8 mouse cellular contexts compared by ENCODE assay signal in genomic region chr7:34407492-34407891, GRCm38 (mm10). TPM values are rescaled to one million over a fixed set of nuclear protein-coding genes. Genes with fewer than 3 reads are reported as not detected.
DNase-seq lines count a peak whose midpoint lies in the region; ATAC-seq and TF ChIP-seq lines count a peak whose summit lies in the region.

No protein-coding gene starts in this region.

- in situ Hi-C loops in CH12.LX (cut with MboI; ENCODE audit: low pct_ligation_motif_present, low pct_unique_long_range_greater_than_20kb, low sequenced_read_pairs), result loop anchor here (5.0 to 25.0 kb wide), 2 partner anchors 265 to 780 kb away; partner anchors contain the start of gene Slc7a10

- no peak overlapping the region for H3K4me3 ChIP-seq in CH12.LX (replicated peaks in 1 of 3; ENCODE audit: low read depth in 2 of 3, low read length in 2 of 3, poor library complexity in 1 of 3)
- H3K4me3 ChIP-seq in forebrain, embryonic 12.5 days (replicated peaks), result no peak overlapping the region
- H3K4me3 ChIP-seq in hindbrain, embryonic 12.5 days, result no peak overlapping the region
- H3K4me3 ChIP-seq in liver, adult 2 months (ENCODE audit: insufficient read depth, low read depth, low read length), result no peak overlapping the region

- no peak for TF ChIP-seq EP300 in CH12.LX (IDR thresholded peaks at IDR 0.05; ENCODE audit: low read length)

- H3K9me3 ChIP-seq in CH12.LX (replicated peaks; ENCODE audit: low read length), result peaks cover 4% of the 10 kb centered on the region
- no peaks in the 10 kb centered on the region for H3K9me3 ChIP-seq in forebrain, embryonic 12.5 days
- no peaks in the 10 kb centered on the region for H3K9me3 ChIP-seq in hindbrain, embryonic 12.5 days (replicated peaks)

- peak; percentile 56; the same call in 1 of the 2 replicates for ATAC-seq in cerebellum, adult (ENCODE audit: insufficient number of reproducible peaks, low FRiP score, low TSS enrichment)
- ATAC-seq in forebrain, embryonic 12.5 days (ENCODE audit: low FRiP score), result peak; percentile 65
- peak; percentile 63; the same call in 1 of the 2 replicates for ATAC-seq in hindbrain, embryonic 12.5 days (ENCODE audit: low FRiP score)

- no peak overlapping the region for H3K4me2 ChIP-seq in CH12.LX (ENCODE audit: insufficient read depth, low read depth, poor library complexity, severe bottlenecking)
- 0 out of 2 replicates have a peak overlapping the region, but pooled peaks have one; percentile 9 for H3K4me2 ChIP-seq in forebrain, embryonic 12.5 days
- H3K4me2 ChIP-seq in hindbrain, embryonic 12.5 days (replicated peaks), result no peak overlapping the region; the same call in 1 of the 2 replicates

- peaks cover 4 to 10% of the 10 kb centered on the region in 2 experiments; a peak in 3 of 4 replicates for H3K4me1 ChIP-seq in CH12.LX (ENCODE audit: control insufficient read depth in 1 of 2, insufficient read depth in 2 of 2)
- H3K4me1 ChIP-seq in forebrain, embryonic 12.5 days, result no peaks in the 10 kb centered on the region
- H3K4me1 ChIP-seq in hindbrain, embryonic 12.5 days, result 0 out of 2 replicates have a peak, but pooled peaks cover 2% of the 10 kb centered on the region
- H3K4me1 ChIP-seq in liver, adult 2 months (ENCODE audit: control insufficient read depth, insufficient read depth, low read length), result no peaks in the 10 kb centered on the region

- TF ChIP-seq POLR2A in CH12.LX (IDR thresholded peaks at IDR 0.05; ENCODE audit: low read depth, low read length), result no peak
- TF ChIP-seq POLR2A in liver, adult 2 months (IDR thresholded peaks at IDR 0.05; ENCODE audit: extremely low read depth, insufficient read depth, low read length), result no peak

- WGBS in forebrain, embryonic 12.5 days, result 10% methylated on average over 8 of the region's 8 CpGs
- WGBS in hindbrain, embryonic 12.5 days, result 8% methylated on average over 8 of the region's 8 CpGs
- 8% methylated on average over 8 of the region's 8 CpGs for WGBS in liver, adult 2 months

- dilution Hi-C loops in CH12.LX (cut with MboI; ENCODE audit: extremely low pct_ligation_motif_present, extremely low pct_unique_long_range_greater_than_20kb, low sequenced_read_pairs), result no loop called here

- DNase-seq in gastrocnemius, adult 18-20 months (ENCODE audit: low spot score), result peak; percentile 67
- no peak for DNase-seq in gastrocnemius, adult 8-10 months (ENCODE audit: low spot score in 2 of 2)
- peak; percentile 69 for DNase-seq in CH12.LX (ENCODE audit: extremely low read depth)
- DNase-seq in liver, adult 2 months (ENCODE audit: extremely low read depth, low read depth, low spot score), result peak; percentile 59
- peak; percentile 41 to 51 for DNase-seq in natural killer cell, adult 2 months (ENCODE audit: low spot score in 2 of 2)

- peak; percentile 99 for TF ChIP-seq RAD21 in CH12.LX (IDR thresholded peaks at IDR 0.05; ENCODE audit: low read depth, low read length)

- no peaks in the 10 kb centered on the region for H3K36me3 ChIP-seq in CH12.LX (replicated peaks in 1 of 2; ENCODE audit: control insufficient read depth in 1 of 2, insufficient read depth in 1 of 2, low read length in 1 of 2)
- H3K36me3 ChIP-seq in forebrain, embryonic 12.5 days (replicated peaks), result no peaks in the 10 kb centered on the region
- no peaks in the 10 kb centered on the region for H3K36me3 ChIP-seq in hindbrain, embryonic 12.5 days
- no peaks in the 10 kb centered on the region for H3K36me3 ChIP-seq in liver, adult 2 months (ENCODE audit: control insufficient read depth, insufficient read depth, low read length)

- H3K79me2 ChIP-seq in CH12.LX (replicated peaks; ENCODE audit: control insufficient read depth, extremely low read depth, insufficient read depth, poor library complexity, severe bottlenecking), result no peaks in the 10 kb centered on the region
- H3K79me2 ChIP-seq in liver, adult 2 months (ENCODE audit: control insufficient read depth, insufficient read depth, low read length), result no peaks in the 10 kb centered on the region

- H3K27me3 ChIP-seq in CH12.LX (replicated peaks), result no peaks in the 10 kb centered on the region
- 0 out of 2 replicates have a peak, but pooled peaks cover 4% of the 10 kb centered on the region for H3K27me3 ChIP-seq in forebrain, embryonic 12.5 days
- H3K27me3 ChIP-seq in hindbrain, embryonic 12.5 days, result no peaks in the 10 kb centered on the region
- no peaks in the 10 kb centered on the region for H3K27me3 ChIP-seq in liver, adult 2 months (ENCODE audit: control insufficient read depth, insufficient read depth, low read length)

- H3K9ac ChIP-seq in CH12.LX (ENCODE audit: insufficient read depth, low read depth), result no peak overlapping the region
- H3K9ac ChIP-seq in forebrain, embryonic 12.5 days, result no peak overlapping the region
- no peak overlapping the region for H3K9ac ChIP-seq in hindbrain, embryonic 12.5 days
- no peak overlapping the region for H3K9ac ChIP-seq in liver, adult 2 months (ENCODE audit: low read depth, low read length)

- H3K27ac ChIP-seq in CH12.LX (ENCODE audit: insufficient read depth, low read depth), result no peak overlapping the region
- no peak overlapping the region for H3K27ac ChIP-seq in forebrain, embryonic 12.5 days
- no peak overlapping the region for H3K27ac ChIP-seq in hindbrain, embryonic 12.5 days
- H3K27ac ChIP-seq in liver, adult 2 months (replicated peaks; ENCODE audit: insufficient read depth, low read depth, low read length), result no peak overlapping the region

- peak; percentile 74 to 96 for TF ChIP-seq CTCF in CH12.LX (conservative IDR thresholded peaks at IDR 0.05 in 1 of 2, IDR thresholded peaks at IDR 0.05 in 1 of 2; ENCODE audit: low read depth in 2 of 2, low read length in 2 of 2)
- peak; percentile 73 for TF ChIP-seq CTCF in liver, adult 2 months (IDR thresholded peaks at IDR 0.05; ENCODE audit: low read depth, low read length)

TF ChIP-seq in CH12.LX, 34 proteins besides CTCF, POLR2A, EP300 and RAD21:
- TF ChIP-seq CHD1 (IDR thresholded peaks at IDR 0.05; ENCODE audit: low read depth, low read length), result no peak
- TF ChIP-seq PAX5 (IDR thresholded peaks at IDR 0.05; ENCODE audit: low read length), result no peak
- no peak for TF ChIP-seq MAZ (IDR thresholded peaks at IDR 0.05; ENCODE audit: low read depth, low read length)
- no peak for TF ChIP-seq RCOR1 (conservative IDR thresholded peaks at IDR 0.05; ENCODE audit: low read depth, low read length)
- no peak for TF ChIP-seq MYC (IDR thresholded peaks at IDR 0.05; ENCODE audit: low read depth, low read length)
- TF ChIP-seq MAFK (IDR thresholded peaks at IDR 0.05; ENCODE audit: insufficient replicate concordance, low read length), result no peak
- TF ChIP-seq SMC3 (IDR thresholded peaks at IDR 0.05; ENCODE audit: low read depth, low read length), result peak; percentile 85
- TF ChIP-seq MAX (IDR thresholded peaks at IDR 0.05; ENCODE audit: low read length), result no peak
- TF ChIP-seq CHD2 (IDR thresholded peaks at IDR 0.05; ENCODE audit: low read length), result no peak
- no peak for TF ChIP-seq GABPA (IDR thresholded peaks at IDR 0.05; ENCODE audit: insufficient replicate concordance, low read depth, low read length)
- TF ChIP-seq USF1 (IDR thresholded peaks at IDR 0.05; ENCODE audit: low read depth, low read length), result no peak
- no peak for TF ChIP-seq MEF2A (IDR thresholded peaks at IDR 0.05; ENCODE audit: borderline replicate concordance, low read depth, low read length)
- TF ChIP-seq E2F4 (IDR thresholded peaks at IDR 0.05; ENCODE audit: insufficient replicate concordance, low read depth, low read length), result no peak
- no peak for TF ChIP-seq ZMIZ1 (IDR thresholded peaks at IDR 0.05; ENCODE audit: low read depth, low read length)
- no peak for TF ChIP-seq ZKSCAN1 (IDR thresholded peaks at IDR 0.05; ENCODE audit: borderline replicate concordance, low read depth, low read length)
- no peak for TF ChIP-seq JUN (IDR thresholded peaks at IDR 0.05; ENCODE audit: insufficient read depth, low read depth, low read length)
- TF ChIP-seq ZC3H11A (IDR thresholded peaks at IDR 0.05; ENCODE audit: low read depth, low read length), result peak; percentile 57
- TF ChIP-seq ELF1 (IDR thresholded peaks at IDR 0.05; ENCODE audit: low read depth, low read length), result no peak
- peak; percentile 25; the same call in 1 of the 2 replicates for TF ChIP-seq NELFE (IDR thresholded peaks at IDR 0.05; ENCODE audit: low read depth, low read length)
- TF ChIP-seq ZNF384 (IDR thresholded peaks at IDR 0.05; ENCODE audit: low read depth, low read length), result peak; percentile 53; the same call in 1 of the 2 replicates
- no peak for TF ChIP-seq HCFC1 (IDR thresholded peaks at IDR 0.05; ENCODE audit: low read depth, low read length)
- TF ChIP-seq NRF1 (IDR thresholded peaks at IDR 0.05; ENCODE audit: low read depth, low read length), result no peak
- TF ChIP-seq UBTF (IDR thresholded peaks at IDR 0.05; ENCODE audit: low read depth, low read length), result no peak
- TF ChIP-seq JUND (conservative IDR thresholded peaks at IDR 0.05; ENCODE audit: low read depth, low read length), result no peak
- TF ChIP-seq ETS1 (conservative IDR thresholded peaks at IDR 0.05; ENCODE audit: low read depth, low read length), result no peak
- TF ChIP-seq USF2 (conservative IDR thresholded peaks at IDR 0.05; ENCODE audit: low read depth, low read length), result no peak
- no peak for TF ChIP-seq SIN3A (IDR thresholded peaks at IDR 0.05; ENCODE audit: low read length)
- TF ChIP-seq TCF12 (IDR thresholded peaks at IDR 0.05; ENCODE audit: low read depth, low read length), result no peak

RNA-seq across cellular contexts. Expression of gene Lsm14a, which starts 14.4 kb away (rescaled TPM):
- 10 to 100 TPM; 89.5 to 89.6 TPM for total RNA-seq in gastrocnemius, adult 18-20 months (2021)
- 100 to 1,000 TPM in 2 of 4 experiments, 10 to 100 TPM in 2; 90.2 to 111 (median 99.9) TPM for total RNA-seq in gastrocnemius, adult 8-10 months (2022)
- total RNA-seq in CH12.LX (2012; rRNA removed) (45.2 and 53.7 TPM in 2 replicates), CH12.LX (2014; rRNA removed) (80.7 and 90.0 TPM in 2 replicates)
- 193 and 203 TPM in 2 replicates for polyA plus RNA-seq in CH12.LX (2012; ENCODE audit: insufficient read length, low read depth)
- 115 and 121 TPM in 2 replicates for polyA plus RNA-seq in forebrain, embryonic 12.5 days (2016; fragmentation: Nextera tagmentation; extraction: Ambion mirVana)
- polyA plus RNA-seq in hindbrain, embryonic 12.5 days (2016; fragmentation: Nextera tagmentation; extraction: Ambion mirVana), result 91.6 and 94.8 TPM in 2 replicates
- 24.1 and 26.2 TPM in 2 replicates for total RNA-seq in liver, adult 2 months (2014; rRNA removed)
- 12.5 and 13.7 TPM in 2 replicates for polyA plus RNA-seq in liver, adult 2 months (2012; rRNA removed)

Comparison
In these comparisons a context has a peak if more than half of its experiments do, and no peak if none do; other contexts are left out.
1. DNase-seq: peak in gastrocnemius, adult 18-20 months (single experiment), CH12.LX (single experiment), liver, adult 2 months (single experiment) and natural killer cell, adult 2 months (2 of 2); none in gastrocnemius, adult 8-10 months (0 of 2).
2. Peak in every context shown above with its lines, with median percentiles within 50 percentile points of each other: ATAC-seq.